Mouse (Mus musculus): ENCODE results near the gene Rnf43. TPM values are rescaled to one million over a fixed set of nuclear protein-coding genes. Genes with fewer than 3 reads are reported as not detected.

Rnf43 gene
- polyA plus RNA-seq, 1 experiment from 2014 or later, result 2.1 TPM

GRCm38 (mm10) chr11:87639206-87639605, 23.3 kb upstream of the Rnf43 start:
- WGBS, result 0% methylated on average over 29 of the region's 29 CpGs
- peak overlapping the region; percentile 83 for H3K4me2 ChIP-seq (ENCODE audit: low read depth, low read length)
- H3K27me3 ChIP-seq (ENCODE audit: control insufficient read depth, insufficient read depth, low read length), result no peaks in the 10 kb centered on the region
- H3K4me3 ChIP-seq (ENCODE audit: low read length), result peak overlapping the region; percentile 61
- peak; percentile 85 for ATAC-seq (replicated peaks; ENCODE audit: extremely low read depth, insufficient read depth, low FRiP score)
- no peaks in the 10 kb centered on the region for H3K9me3 ChIP-seq (replicated peaks; ENCODE audit: control insufficient read depth, low read length)
- 0 out of 2 replicates have a peak overlapping the region, but pooled peaks have one; percentile 54 for H3K27ac ChIP-seq (ENCODE audit: low read length)
- H3K4me1 ChIP-seq (ENCODE audit: control insufficient read depth, insufficient read depth, low read length), result 0 out of 2 replicates have a peak, but pooled peaks cover 2% of the 10 kb centered on the region
- peak overlapping the region; percentile 81 for H3K9ac ChIP-seq (ENCODE audit: low read length)
- H3K36me3 ChIP-seq (ENCODE audit: control insufficient read depth, insufficient read depth), result no peaks in the 10 kb centered on the region

- H3K9ac ChIP-seq (ENCODE audit: low read length), result no peak overlapping the region
- H3K4me3 ChIP-seq (ENCODE audit: low read length), result no peak overlapping the region
- H3K36me3 ChIP-seq (ENCODE audit: control insufficient read depth, insufficient read depth), result no peaks in the 10 kb centered on the region
- H3K4me2 ChIP-seq (ENCODE audit: low read depth, low read length), result no peak overlapping the region
- H3K4me1 ChIP-seq (ENCODE audit: control insufficient read depth, insufficient read depth, low read length), result 0 out of 2 replicates have a peak, but pooled peaks cover 2% of the 10 kb centered on the region
- H3K9me3 ChIP-seq (replicated peaks; ENCODE audit: control insufficient read depth, low read length), result no peaks in the 10 kb centered on the region
- no peak for ATAC-seq (replicated peaks; ENCODE audit: extremely low read depth, insufficient read depth, low FRiP score)
- H3K27ac ChIP-seq (ENCODE audit: low read length), result no peak overlapping the region
- H3K27me3 ChIP-seq (ENCODE audit: control insufficient read depth, insufficient read depth, low read length), result no peaks in the 10 kb centered on the region
Measured at GRCm38 (mm10) chr11:87642865-87643264, 19.7 kb upstream of the Rnf43 start.

- Histone ChIP-seq H3K4me1 (ENCODE audit: control insufficient read depth, insufficient read depth, low read length) (no peaks in the 10 kb centered on the region), H3K4me2 (ENCODE audit: low read depth, low read length) (no peak overlapping the region)
Measured at GRCm38 (mm10) chr11:87654693-87655092, 7.8 kb upstream of the Rnf43 start.

GRCm38 (mm10) chr11:87659216-87659615, 3.3 kb upstream of the Rnf43 start:
- Histone ChIP-seq H3K27ac (ENCODE audit: low read length) (no peak overlapping the region), H3K36me3 (ENCODE audit: control insufficient read depth, insufficient read depth) (no peaks in the 10 kb centered on the region), H3K27me3 (ENCODE audit: control insufficient read depth, insufficient read depth, low read length) (peaks cover 4% of the 10 kb centered on the region; the same call in 1 of the 2 replicates), H3K4me3 (ENCODE audit: low read length) (no peak overlapping the region), H3K9ac (ENCODE audit: low read length) (no peak overlapping the region), H3K4me2 (ENCODE audit: low read depth, low read length) (no peak overlapping the region), H3K4me1 (ENCODE audit: control insufficient read depth, insufficient read depth, low read length) (peaks cover 2% of the 10 kb centered on the region; the same call in 1 of the 2 replicates), H3K9me3 (replicated peaks; ENCODE audit: control insufficient read depth, low read length) (no peaks in the 10 kb centered on the region)
- 38% methylated on average over 7 of the region's 7 CpGs for WGBS
- no peak for ATAC-seq (replicated peaks; ENCODE audit: extremely low read depth, insufficient read depth, low FRiP score)

More at GRCm38 (mm10) chr11:87654693-87655092, 7.8 kb upstream of the Rnf43 start:
- no peaks in the 10 kb centered on the region for H3K27me3 ChIP-seq (ENCODE audit: control insufficient read depth, insufficient read depth, low read length)
- H3K36me3 ChIP-seq (ENCODE audit: control insufficient read depth, insufficient read depth), result no peaks in the 10 kb centered on the region
- H3K27ac ChIP-seq (ENCODE audit: low read length), result no peak overlapping the region
- 71% methylated on average over 5 of the region's 5 CpGs for WGBS
- no peaks in the 10 kb centered on the region for H3K9me3 ChIP-seq (replicated peaks; ENCODE audit: control insufficient read depth, low read length)
- no peak for ATAC-seq (replicated peaks; ENCODE audit: extremely low read depth, insufficient read depth, low FRiP score)
- H3K4me3 ChIP-seq (ENCODE audit: low read length), result no peak overlapping the region
- H3K9ac ChIP-seq (ENCODE audit: low read length), result no peak overlapping the region

- peak overlapping the region; percentile 63 for H3K4me2 ChIP-seq (ENCODE audit: low read depth, low read length)
- H3K27me3 ChIP-seq (ENCODE audit: control insufficient read depth, insufficient read depth, low read length), result peaks cover 7% of the 10 kb centered on the region; the same call in 1 of the 2 replicates
- ATAC-seq (replicated peaks; ENCODE audit: extremely low read depth, insufficient read depth, low FRiP score), result no peak
- no peaks in the 10 kb centered on the region for H3K36me3 ChIP-seq (ENCODE audit: control insufficient read depth, insufficient read depth)
- H3K4me1 ChIP-seq (ENCODE audit: control insufficient read depth, insufficient read depth, low read length), result peaks cover 2% of the 10 kb centered on the region; the same call in 1 of the 2 replicates
- WGBS, result 16% methylated on average over 14 of the region's 14 CpGs
- H3K9me3 ChIP-seq (replicated peaks; ENCODE audit: control insufficient read depth, low read length), result no peaks in the 10 kb centered on the region
- H3K27ac ChIP-seq (ENCODE audit: low read length), result no peak overlapping the region
- peak overlapping the region; percentile 7 for H3K9ac ChIP-seq (ENCODE audit: low read length)
- peak overlapping the region; percentile 45 for H3K4me3 ChIP-seq (ENCODE audit: low read length)
Measured at GRCm38 (mm10) chr11:87662822-87663221, 300 bp downstream of the Rnf43 start.

- Histone ChIP-seq H3K4me3 (ENCODE audit: low read length) (peak overlapping the region; percentile 31), H3K36me3 (ENCODE audit: control insufficient read depth, insufficient read depth) (no peaks in the 10 kb centered on the region), H3K4me2 (ENCODE audit: low read depth, low read length) (0 out of 2 replicates have a peak overlapping the region, but pooled peaks have one; percentile 15), H3K4me1 (ENCODE audit: control insufficient read depth, insufficient read depth, low read length) (peaks cover 2% of the 10 kb centered on the region; the same call in 1 of the 2 replicates), H3K9me3 (replicated peaks; ENCODE audit: control insufficient read depth, low read length) (no peaks in the 10 kb centered on the region), H3K9ac (ENCODE audit: low read length) (no peak overlapping the region), H3K27ac (ENCODE audit: low read length) (no peak overlapping the region), H3K27me3 (ENCODE audit: control insufficient read depth, insufficient read depth, low read length) (peaks cover 7% of the 10 kb centered on the region; the same call in 1 of the 2 replicates)
- WGBS, result 77% methylated on average over 6 of the region's 6 CpGs
- ATAC-seq (replicated peaks; ENCODE audit: extremely low read depth, insufficient read depth, low FRiP score), result no peak
Measured at GRCm38 (mm10) chr11:87663948-87664347, 1.4 kb downstream of the Rnf43 start.

- Histone ChIP-seq H3K4me3 (ENCODE audit: low read length) (peak overlapping the region; percentile 31), H3K27me3 (ENCODE audit: control insufficient read depth, insufficient read depth, low read length) (peaks cover 7% of the 10 kb centered on the region; the same call in 1 of the 2 replicates), H3K4me1 (ENCODE audit: control insufficient read depth, insufficient read depth, low read length) (peaks cover 2% of the 10 kb centered on the region; the same call in 1 of the 2 replicates), H3K9ac (ENCODE audit: low read length) (peak overlapping the region; percentile 36), H3K27ac (ENCODE audit: low read length) (no peak overlapping the region), H3K36me3 (ENCODE audit: control insufficient read depth, insufficient read depth) (no peaks in the 10 kb centered on the region), H3K4me2 (ENCODE audit: low read depth, low read length) (peak overlapping the region; percentile 30), H3K9me3 (replicated peaks; ENCODE audit: control insufficient read depth, low read length) (no peaks in the 10 kb centered on the region)
- ATAC-seq (replicated peaks; ENCODE audit: extremely low read depth, insufficient read depth, low FRiP score), result no peak
- 67% methylated on average over 12 of the region's 12 CpGs for WGBS
Measured at GRCm38 (mm10) chr11:87664521-87664920, 2.0 kb downstream of the Rnf43 start.

- no peaks in the 10 kb centered on the region for H3K36me3 ChIP-seq (ENCODE audit: control insufficient read depth, insufficient read depth)
- H3K27ac ChIP-seq (ENCODE audit: low read length), result no peak overlapping the region
- H3K9ac ChIP-seq (ENCODE audit: low read length), result no peak overlapping the region
- no peak for ATAC-seq (replicated peaks; ENCODE audit: extremely low read depth, insufficient read depth, low FRiP score)
- peaks cover 2% of the 10 kb centered on the region; the same call in 1 of the 2 replicates for H3K4me1 ChIP-seq (ENCODE audit: control insufficient read depth, insufficient read depth, low read length)
- 74% methylated on average over 6 of the region's 6 CpGs for WGBS
- peaks cover 7% of the 10 kb centered on the region; the same call in 1 of the 2 replicates for H3K27me3 ChIP-seq (ENCODE audit: control insufficient read depth, insufficient read depth, low read length)
- no peak overlapping the region for H3K4me2 ChIP-seq (ENCODE audit: low read depth, low read length)
- peak overlapping the region; percentile 12; the same call in 1 of the 2 replicates for H3K4me3 ChIP-seq (ENCODE audit: low read length)
- H3K9me3 ChIP-seq (replicated peaks; ENCODE audit: control insufficient read depth, low read length), result no peaks in the 10 kb centered on the region
Measured at GRCm38 (mm10) chr11:87665224-87665623, 2.7 kb downstream of the Rnf43 start.

GRCm38 (mm10) chr11:87665658-87666057, 3.1 kb downstream of the Rnf43 start:
- Histone ChIP-seq H3K4me1 (ENCODE audit: control insufficient read depth, insufficient read depth, low read length) (peaks cover 2% of the 10 kb centered on the region; the same call in 1 of the 2 replicates), H3K27ac (ENCODE audit: low read length) (no peak overlapping the region), H3K4me2 (ENCODE audit: low read depth, low read length) (no peak overlapping the region), H3K4me3 (ENCODE audit: low read length) (no peak overlapping the region), H3K9me3 (replicated peaks; ENCODE audit: control insufficient read depth, low read length) (no peaks in the 10 kb centered on the region), H3K36me3 (ENCODE audit: control insufficient read depth, insufficient read depth) (no peaks in the 10 kb centered on the region), H3K27me3 (ENCODE audit: control insufficient read depth, insufficient read depth, low read length) (peaks cover 7% of the 10 kb centered on the region; the same call in 1 of the 2 replicates), H3K9ac (ENCODE audit: low read length) (no peak overlapping the region)
- WGBS, result 78% methylated on average over 2 of the region's 2 CpGs
- no peak for ATAC-seq (replicated peaks; ENCODE audit: extremely low read depth, insufficient read depth, low FRiP score)
